Mouse (Mus musculus): ENCODE data around the gene Hnrnpc. TPM values are rescaled to one million over a fixed set of nuclear protein-coding genes. Genes with fewer than 3 reads are reported as not detected.
"Not testable (repeated sequence)": the region's sequence is repeated elsewhere in the genome, so short reads cannot be mapped to it uniquely, and the experiment has no call there.

Hnrnpc gene
- total RNA-seq, 2 experiments from 2014 or later: 118 to 137 TPM

GRCm38 (mm10) chr14:52106741-52107140, 2.9 kb upstream of the Hnrnpc start:
- peak; percentile 49 to 62 for DNase-seq
- intact Hi-C loops (cut with DNase I): no loop called here

- intact Hi-C loops (cut with DNase I): no loop called here
- DNase-seq: no peak
Measured at GRCm38 (mm10) chr14:52105308-52105707, 1.5 kb upstream of the Hnrnpc start.

- DNase-seq: no peak
- intact Hi-C loops (cut with DNase I): loop anchor here (5.0 kb wide), 1 partner anchor 82 kb away; the partner anchor contains the start of gene Zfp219
Measured at GRCm38 (mm10) chr14:52104677-52105285, 953 bp upstream of the Hnrnpc start.

- no peak for DNase-seq
- intact Hi-C loops (cut with DNase I): loop anchor here (5.0 kb wide), 1 partner anchor 81 kb away; the partner anchor contains the start of gene Zfp219
Measured at GRCm38 (mm10) chr14:52103474-52103855, 363 bp downstream of the Hnrnpc start.

GRCm38 (mm10) chr14:52101285-52102157, 2.3 kb downstream of the Hnrnpc start:
- intact Hi-C loops (cut with DNase I): loop anchor here (5.0 kb wide), 1 partner anchor 79 kb away; the partner anchor contains the start of gene Zfp219
- no peak for DNase-seq

- intact Hi-C loops (cut with DNase I): loop anchor here (5.0 kb wide), 1 partner anchor 78 kb away; the partner anchor contains the start of gene Zfp219
- no peak for DNase-seq
Measured at GRCm38 (mm10) chr14:52100170-52100960, 3.5 kb downstream of the Hnrnpc start.

GRCm38 (mm10) chr14:52099563-52099962, 4.3 kb downstream of the Hnrnpc start:
- DNase-seq: no peak
- intact Hi-C loops (cut with DNase I): no loop called here

- intact Hi-C loops (cut with DNase I); DNase-seq: not testable (repeated sequence)
Measured at GRCm38 (mm10) chr14:52098387-52098786, 5.4 kb downstream of the Hnrnpc start.

GRCm38 (mm10) chr14:52097191-52097590, 6.6 kb downstream of the Hnrnpc start:
- intact Hi-C loops (cut with DNase I): not testable (repeated sequence)

GRCm38 (mm10) chr14:52094533-52094932, 9.3 kb downstream of the Hnrnpc start:
- no peak for DNase-seq
- intact Hi-C loops (cut with DNase I): no loop called here

More at GRCm38 (mm10) chr14:52097191-52097590, 6.6 kb downstream of the Hnrnpc start:
- DNase-seq: not testable (repeated sequence)

GRCm38 (mm10) chr14:52083083-52083482, 20.7 kb downstream of the Hnrnpc start:
- no peak for DNase-seq

GRCm38 (mm10) chr14:52071599-52072137, 32.2 kb downstream of the Hnrnpc start:
- no peak for DNase-seq
- intact Hi-C loops (cut with DNase I): no loop called here

More at GRCm38 (mm10) chr14:52083083-52083482, 20.7 kb downstream of the Hnrnpc start:
- intact Hi-C loops (cut with DNase I): no loop called here

- intact Hi-C loops (cut with DNase I): no loop called here
- DNase-seq: no peak
Measured at GRCm38 (mm10) chr14:52066135-52066534, 37.7 kb downstream of the Hnrnpc start.

- intact Hi-C loops (cut with DNase I): no loop called here
- DNase-seq: no peak
Measured at GRCm38 (mm10) chr14:52061798-52062197, 42.0 kb downstream of the Hnrnpc start.

- intact Hi-C loops (cut with DNase I): no loop called here
- DNase-seq: no peak
Measured at GRCm38 (mm10) chr14:52060800-52061199, 43.0 kb downstream of the Hnrnpc start.

- intact Hi-C loops (cut with DNase I): no loop called here
- no peak for DNase-seq
Measured at GRCm38 (mm10) chr14:52059982-52060381, 43.8 kb downstream of the Hnrnpc start.

- DNase-seq; intact Hi-C loops (cut with DNase I): not testable (repeated sequence)
Measured at GRCm38 (mm10) chr14:52052720-52053119, 51.1 kb downstream of the Hnrnpc start.

GRCm38 (mm10) chr14:52045966-52046565, 57.8 kb downstream of the Hnrnpc start:
- DNase-seq: no peak
- intact Hi-C loops (cut with DNase I): no loop called here

GRCm38 (mm10) chr14:52044901-52045678, 58.7 kb downstream of the Hnrnpc start:
- peak in 1 of 2 experiments; percentile 32 for DNase-seq
- intact Hi-C loops (cut with DNase I): no loop called here
